10 mouse cellular contexts compared by ENCODE assay signal in the genomic region with DNA sequence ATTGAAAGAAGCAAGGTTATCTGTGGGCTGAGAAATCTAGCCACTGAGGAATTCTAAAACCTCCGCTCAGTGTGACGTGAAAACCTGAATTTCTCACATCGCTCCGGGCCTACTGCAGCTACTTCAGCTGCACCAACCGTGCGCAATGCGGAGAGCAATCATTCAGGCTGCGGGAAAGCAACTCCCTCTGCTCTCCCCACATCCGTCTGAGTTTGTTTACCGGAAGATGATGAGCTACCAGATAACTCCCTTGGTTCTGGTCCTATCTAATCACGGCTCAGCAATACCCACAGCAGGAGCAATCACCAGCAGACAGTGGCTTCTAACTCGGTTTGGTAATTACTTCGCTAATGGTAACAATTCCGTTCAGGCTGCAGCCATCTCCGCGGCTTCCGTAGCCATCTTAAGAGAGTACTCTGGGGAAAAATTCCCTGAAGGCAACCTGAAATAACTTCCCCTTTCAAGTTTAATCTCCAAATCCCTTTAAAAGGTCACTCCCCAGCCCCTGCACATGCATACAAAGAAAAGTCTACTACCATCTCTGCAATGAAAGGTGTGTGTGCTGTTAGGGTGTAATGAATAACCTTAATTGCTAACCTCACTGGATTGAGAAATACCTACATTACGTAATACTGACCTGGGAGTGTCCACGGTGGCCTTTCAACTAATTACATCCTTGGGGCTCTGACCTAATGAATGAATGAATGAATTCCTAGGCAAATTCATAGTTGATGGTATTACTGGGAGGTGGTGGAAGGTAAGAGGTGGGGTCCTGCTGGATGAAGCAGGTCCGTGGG.
DNase-seq lines count a peak whose midpoint lies in the region; ATAC-seq and TF ChIP-seq lines count a peak whose summit lies in the region.
"Had no signal": no experiment of that assay in that cellular context is flagged by ENCODE, and none has a peak within 500 bp of the region (broad histone marks: within the 10 kb centered on the region; RNA-seq: fewer than 3 reads in every experiment).

No protein-coding gene starts in this region.

- intact Hi-C loops in heart, postnatal 25 days (cut with DNase I): loop anchor here (5.0 kb wide), 1 partner anchor 94 kb away; a partner anchor contains a TSS

- 45% methylated on average over 20 of the region's 20 CpGs for WGBS in heart, embryonic 14.5 days
- WGBS in liver, embryonic 12.5 days (ENCODE audit: insufficient replicate concordance): 13% methylated on average over 20 of the region's 20 CpGs
- 45% methylated on average over 20 of the region's 20 CpGs for WGBS in stomach, postnatal 0 days

- peak overlapping the region; percentile 35 for H3K4me2 ChIP-seq in heart, embryonic 14.5 days (ENCODE audit: low read length)
- H3K4me2 ChIP-seq in liver, embryonic 12.5 days: peak overlapping the region; percentile 30; the same call in 1 of the 2 replicates
- H3K4me2 ChIP-seq in stomach, postnatal 0 days (replicated peaks; ENCODE audit: low read depth): no peak overlapping the region
- H3K4me2 ChIP-seq: limb, embryonic 12.5 days had no signal

- no peak for TF ChIP-seq EP300 in stomach, postnatal 0 days (optimal IDR thresholded peaks at IDR 0.05)

- no peak overlapping the region for H3K4me3 ChIP-seq in heart, embryonic 14.5 days (ENCODE audit: control insufficient read depth in 1 of 2, insufficient read depth in 1 of 2, low read depth in 1 of 2, low read length in 2 of 2)
- H3K4me3 ChIP-seq in megakaryocyte, embryonic 14.5 days (replicated peaks): peak overlapping the region; percentile 5
- H3K4me3 ChIP-seq in liver, embryonic 12.5 days: no peak overlapping the region
- H3K4me3 ChIP-seq in stomach, postnatal 0 days (ENCODE audit: low read depth, low read length): no peak overlapping the region
- H3K4me3 ChIP-seq: limb, embryonic 12.5 days had no signal

- H3K27ac ChIP-seq in heart, embryonic 14.5 days (replicated peaks in 1 of 2; ENCODE audit: control insufficient read depth in 1 of 2, insufficient read depth in 1 of 2, low read depth in 2 of 2, low read length in 2 of 2): peak overlapping the region in 1 of 2 experiments; percentile 37; a peak in 1 of 4 replicates
- no peak overlapping the region for H3K27ac ChIP-seq in liver, embryonic 12.5 days
- peak overlapping the region; percentile 69 for H3K27ac ChIP-seq in stomach, postnatal 0 days (replicated peaks)
- H3K27ac ChIP-seq: limb, embryonic 12.5 days had no signal

- no peaks in the 10 kb centered on the region for H3K9me3 ChIP-seq in heart, embryonic 14.5 days (ENCODE audit: control insufficient read depth, low read length)
- H3K9me3 ChIP-seq in megakaryocyte, embryonic 14.5 days: peaks cover 27% of the 10 kb centered on the region
- no peaks in the 10 kb centered on the region for H3K9me3 ChIP-seq in liver, embryonic 12.5 days (replicated peaks)
- no peaks in the 10 kb centered on the region for H3K9me3 ChIP-seq in stomach, postnatal 0 days (ENCODE audit: control insufficient read depth, low read length)
- H3K9me3 ChIP-seq: limb, embryonic 12.5 days had no signal

- no peak overlapping the region for H3K9ac ChIP-seq in heart, embryonic 14.5 days (ENCODE audit: low read length)
- no peak overlapping the region for H3K9ac ChIP-seq in liver, embryonic 12.5 days
- no peak overlapping the region for H3K9ac ChIP-seq in stomach, postnatal 0 days (ENCODE audit: low read length)
- H3K9ac ChIP-seq: limb, embryonic 12.5 days had no signal

- H3K4me1 ChIP-seq in heart, embryonic 14.5 days (ENCODE audit: control insufficient read depth in 2 of 2, insufficient read depth in 2 of 2, low read length in 2 of 2): peaks cover 8 to 19% of the 10 kb centered on the region in 2 experiments
- H3K4me1 ChIP-seq in megakaryocyte, embryonic 14.5 days: no peaks in the 10 kb centered on the region
- H3K4me1 ChIP-seq in liver, embryonic 12.5 days: peaks cover 13% of the 10 kb centered on the region; the same call in 1 of the 2 replicates
- peaks cover 5% of the 10 kb centered on the region for H3K4me1 ChIP-seq in stomach, postnatal 0 days (replicated peaks; ENCODE audit: control insufficient read depth, insufficient read depth)

- H3K27me3 ChIP-seq in heart, embryonic 14.5 days (ENCODE audit: control insufficient read depth, insufficient read depth, low read length): no peaks in the 10 kb centered on the region
- peaks cover 2% of the 10 kb centered on the region for H3K27me3 ChIP-seq in megakaryocyte, embryonic 14.5 days (replicated peaks)
- H3K27me3 ChIP-seq in liver, embryonic 12.5 days (replicated peaks): peaks cover 9% of the 10 kb centered on the region; the same call in 1 of the 2 replicates
- H3K27me3 ChIP-seq in stomach, postnatal 0 days (ENCODE audit: control insufficient read depth, insufficient read depth, low read length): no peaks in the 10 kb centered on the region
- H3K27me3 ChIP-seq: limb, embryonic 12.5 days had no signal

- no peak for TF ChIP-seq CTCF in stomach, postnatal 0 days (IDR thresholded peaks at IDR 0.05; ENCODE audit: low read depth)

- no peak for DNase-seq in heart, postnatal 25 days (ENCODE audit: low spot score)
- no peak for DNase-seq in stomach, postnatal 0 days (ENCODE audit: low spot score)
- DNase-seq in thymus, postnatal 0 days (ENCODE audit: low spot score): no peak
- DNase-seq in urinary bladder, postnatal 4 days (ENCODE audit: low spot score in 2 of 2): no peak
- DNase-seq: cerebellum, adult 8-10 months had no signal

- no peaks in the 10 kb centered on the region for H3K36me3 ChIP-seq in heart, embryonic 14.5 days (ENCODE audit: control insufficient read depth, insufficient read depth, low read length)
- H3K36me3 ChIP-seq in megakaryocyte, embryonic 14.5 days (replicated peaks; ENCODE audit: low read length): no peaks in the 10 kb centered on the region
- H3K36me3 ChIP-seq in liver, embryonic 12.5 days: no peaks in the 10 kb centered on the region
- no peaks in the 10 kb centered on the region for H3K36me3 ChIP-seq in stomach, postnatal 0 days (ENCODE audit: control insufficient read depth, insufficient read depth, low read length)

- ATAC-seq in heart, embryonic 14.5 days (ENCODE audit: insufficient number of reproducible peaks, insufficient read depth, low FRiP score, low read depth): no peak
- ATAC-seq in megakaryocyte, adult 5-6 weeks (ENCODE audit: poor library complexity, severe bottlenecking): no peak
- ATAC-seq in liver, embryonic 12.5 days: peak; percentile 42
- peak; percentile 65 for ATAC-seq in stomach, postnatal 0 days (ENCODE audit: low FRiP score, low TSS enrichment)

Comparison
In these comparisons a context has a peak if more than half of its experiments do, and no peak if none do; other contexts are left out.
1. ATAC-seq: peak in liver, embryonic 12.5 days (single experiment) and stomach, postnatal 0 days (single experiment); none in heart, embryonic 14.5 days (single experiment) and megakaryocyte, adult 5-6 weeks (single experiment).